Mouse (Mus musculus) hindbrain, postnatal 0 days (tissue): Measurements from ENCODE around the gene Gm36028. TPM values are rescaled to one million over a fixed set of nuclear protein-coding genes. Genes with fewer than 3 reads are reported as not detected.

Experiments used
- ATAC-seq: fragments of 200-750 bp; cut with Nextera tagmentation; 2 replicates; pipeline ENCODE4 v1.8.0; 2017; ENCODE audit warnings: mild to moderate bottlenecking, moderate TSS enrichment, moderate library complexity
- DNase-seq: peaks from one replicate; pipeline ENCODE4 v3.0.0-alpha.2; 2015; ENCODE audit warnings: low spot score
- H3K27ac ChIP-seq: fragments of 300-500 bp; sonication (generic); 2 replicates; pipeline ENCODE4 v1.5.1; 2014; ENCODE audit warnings: mild to moderate bottlenecking
- H3K27me3 ChIP-seq: fragments of 300-500 bp; sonication (generic); 2 replicates; pipeline ENCODE4 v1.6.1; 2014; ENCODE audit warnings: low read length, mixed read lengths; ENCODE audit not compliant: insufficient read depth
- H3K36me3 ChIP-seq: fragments of 300-500 bp; sonication (generic); 2 replicates; pipeline ENCODE4 v1.6.1; 2014; ENCODE audit warnings: low read length, mixed read lengths; ENCODE audit not compliant: insufficient read depth
- H3K4me1 ChIP-seq: fragments of 300-500 bp; sonication (generic); 2 replicates; pipeline ENCODE4 v1.6.1; 2014; ENCODE audit warnings: antibody characterized with exemption, low read length, mixed read lengths; ENCODE audit not compliant: insufficient read depth
- H3K4me2 ChIP-seq: fragments of 300-500 bp; sonication (generic); 2 replicates; pipeline ENCODE4 v1.6.1; 2014; ENCODE audit warnings: low read depth, mild to moderate bottlenecking, low read length, moderate library complexity, mixed read lengths
- H3K4me3 ChIP-seq: fragments of 300-500 bp; sonication (generic); 2 replicates; pipeline ENCODE4 v1.5.1; 2014; ENCODE audit warnings: low read length
- H3K9ac ChIP-seq: fragments of 300-500 bp; sonication (generic); replicated peaks from 2 replicates; pipeline ENCODE4 v1.6.1; 2014; ENCODE audit warnings: mild to moderate bottlenecking, low read length, moderate library complexity, mixed read lengths
- H3K9me3 ChIP-seq: fragments of 300-500 bp; sonication (generic); 2 replicates; pipeline ENCODE4 v1.6.1; 2016; ENCODE audit warnings: low read length, mixed read lengths
- CTCF ChIP-seq: IDR thresholded peaks from 2 replicates; pipeline ENCODE4 v1.5.1; 2016; ENCODE audit warnings: antibody characterized with exemption, control low read depth, low read depth
- WGBS: fragments of 180-500 bp; shearing (Covaris S2); extraction: QIAGEN DNeasy Blood & Tissue Kit; methylation state at CpG from one replicate; pipeline ENCODE4 v1.1.7; 2014; 5-methylcytosine and 5-hydroxymethylcytosine counted together
- polyA plus RNA-seq: library from polyadenylated mRNA; unstranded; fragments of >200 nt; fragmentation: Nextera tagmentation; extraction: Ambion mirVana; gene quantifications from 2 replicates; pipeline ENCODE4 v1.2.1, GENCODE M21; 2015
- total RNA-seq: library from RNA; depleted of rRNA; stranded (reverse); fragments of >200 nt; gene quantifications from 2 replicates; pipeline ENCODE4 v1.2.3, GENCODE M21; 2014

Gm36028 gene
- total and polyA plus RNA-seq, 2 experiments from 2014 or later = 0.18 TPM; not detected in 1

DNA sequence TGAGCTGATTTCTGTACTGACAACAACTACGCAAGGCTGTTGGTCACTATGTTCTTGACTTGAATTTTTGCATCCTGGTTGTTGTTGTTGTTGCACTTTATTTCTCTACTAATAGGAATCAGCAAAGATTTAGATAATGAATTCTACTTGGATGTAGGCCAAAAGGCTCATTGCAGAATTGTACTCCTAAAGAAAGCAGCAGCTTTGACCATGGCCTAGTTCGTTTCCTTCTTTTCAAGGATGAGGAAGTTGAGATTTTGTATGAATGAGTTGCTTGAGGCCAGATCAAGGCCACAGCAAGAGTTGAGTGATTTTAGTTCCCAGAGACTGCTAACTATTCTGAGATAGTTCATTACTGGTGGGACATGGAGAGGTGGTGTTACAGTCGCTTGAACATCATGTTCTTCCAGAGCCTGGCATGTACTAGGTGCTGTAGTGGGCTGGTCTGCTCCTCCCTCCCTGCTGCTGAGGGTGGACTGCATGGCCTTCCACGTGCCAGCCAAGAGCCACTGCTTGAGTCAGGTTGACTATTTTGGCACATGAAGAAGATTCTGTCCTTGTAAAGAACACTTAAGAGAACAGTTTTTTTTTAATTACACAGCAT lies 10.3 kb upstream of the Gm36028 start:
- Histone ChIP-seq H3K27me3 (no peaks in the 10 kb centered on the region), H3K4me2 (peak overlapping the region; percentile 69; the same call in 1 of the 2 replicates), H3K36me3 (no peaks in the 10 kb centered on the region), H3K4me1 (peaks cover 16% of the 10 kb centered on the region), H3K9me3 (no peaks in the 10 kb centered on the region), H3K9ac (no peak overlapping the region), H3K27ac (no peak overlapping the region), H3K4me3 (no peak overlapping the region)
- WGBS = 58% methylated on average over 4 of the region's 4 CpGs
- ATAC-seq (no peak), DNase-seq (no peak)
- TF ChIP-seq CTCF = no peak

DNA sequence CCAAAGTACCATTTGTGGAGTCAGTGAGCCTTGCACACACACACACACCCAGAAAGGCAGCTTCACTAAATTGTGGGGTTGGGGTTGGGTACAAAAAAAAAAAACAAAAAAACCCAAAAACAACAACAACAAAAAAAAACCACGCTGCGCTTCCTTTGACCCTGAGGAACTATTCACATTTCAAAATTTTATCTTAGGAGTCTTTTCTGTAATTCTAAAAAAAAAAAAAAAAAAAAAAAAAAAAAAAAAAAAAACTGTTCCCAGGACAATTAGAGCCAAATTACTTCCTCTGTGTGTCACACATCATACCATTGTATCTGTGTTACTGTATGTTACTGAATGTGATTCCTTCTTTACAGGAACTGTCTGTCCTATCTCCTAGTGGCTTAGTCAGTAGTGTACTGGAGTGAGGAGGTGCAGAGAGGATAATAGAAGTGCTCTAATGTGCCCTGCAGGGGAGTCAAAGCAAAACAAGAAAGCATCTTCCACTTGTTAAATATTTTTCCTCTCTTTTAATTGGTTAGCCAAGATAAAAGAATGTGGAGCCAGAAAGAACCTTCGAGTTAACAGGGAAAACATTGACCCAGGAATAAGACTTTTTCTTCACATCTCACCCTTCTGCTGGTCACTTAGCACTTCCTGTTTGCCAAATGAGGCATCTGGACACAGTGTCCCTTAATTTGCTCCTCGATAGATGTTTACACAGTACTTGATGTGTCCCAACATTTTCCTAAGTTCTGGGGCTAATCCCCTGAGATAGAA lies 8.7 kb upstream of the Gm36028 start:
- ATAC-seq (no peak), DNase-seq (no peak)
- H3K4me2 ChIP-seq = peak overlapping the region; percentile 69

DNA sequence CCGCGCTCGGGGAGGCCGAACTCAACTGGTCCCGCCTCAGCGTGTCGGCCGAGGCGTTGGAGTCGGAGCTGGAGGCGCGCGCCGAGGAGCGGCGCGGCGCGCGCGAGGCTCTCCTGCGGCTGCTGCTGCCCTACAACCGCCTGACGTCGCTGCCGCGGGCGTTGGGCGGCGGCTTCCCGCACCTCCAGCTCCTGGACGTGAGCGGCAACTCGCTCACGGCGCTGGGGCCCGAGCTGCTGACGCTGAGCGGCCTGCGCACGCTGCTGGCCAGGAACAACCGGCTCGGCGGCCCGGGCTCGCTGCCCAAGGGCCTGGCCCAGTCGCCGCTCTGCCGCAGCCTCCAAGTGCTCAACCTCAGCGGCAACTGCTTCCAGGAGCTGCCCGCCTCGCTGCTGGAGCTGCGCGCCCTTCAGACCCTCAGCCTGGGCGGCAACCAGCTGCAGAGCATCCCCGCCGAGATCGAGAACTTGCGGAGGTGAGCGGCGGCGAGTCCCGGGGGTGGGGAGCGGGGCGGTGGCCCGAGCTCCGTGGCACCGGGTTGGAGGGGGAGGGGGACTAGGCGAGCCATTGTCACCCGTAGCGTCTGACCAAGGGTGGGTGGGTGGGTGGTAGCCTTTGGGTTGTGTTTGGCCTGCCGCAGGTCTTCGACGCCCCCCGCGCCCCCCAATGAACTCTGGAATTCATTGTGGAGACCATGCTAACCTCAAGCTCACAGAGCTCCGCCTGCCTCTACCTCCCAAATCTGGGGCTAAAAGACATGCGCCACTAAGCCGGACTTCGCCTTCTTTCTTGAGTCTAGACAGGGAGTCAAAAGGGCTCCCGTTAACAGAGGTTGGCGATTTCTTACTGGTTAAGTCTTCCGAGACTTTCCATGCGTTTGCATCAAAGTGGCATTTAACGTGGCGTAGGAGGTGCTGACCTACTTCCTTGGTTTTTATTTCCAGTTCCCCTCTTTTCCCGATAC lies 7.8 kb upstream of the Gm36028 start:
- peak overlapping the region; percentile 99 for H3K27ac ChIP-seq
- no peaks in the 10 kb centered on the region for H3K9me3 ChIP-seq
- peak overlapping the region; percentile 69 for H3K4me2 ChIP-seq
- H3K4me3 ChIP-seq = peak overlapping the region; percentile 95
- DNase-seq (peak; percentile 63), ATAC-seq (peak; percentile 83)
- TF ChIP-seq CTCF = no peak
- H3K27me3 ChIP-seq = no peaks in the 10 kb centered on the region
- peak overlapping the region; percentile 97 for H3K9ac ChIP-seq
- WGBS = under 1% methylated on average over 47 of the region's 87 CpGs
- peaks cover 16% of the 10 kb centered on the region for H3K4me1 ChIP-seq
- no peaks in the 10 kb centered on the region for H3K36me3 ChIP-seq

More for the DNA sequence above, 8.7 kb upstream of the Gm36028 start:
- H3K4me1 ChIP-seq = peaks cover 16% of the 10 kb centered on the region
- WGBS = 25% methylated on average over 4 of the region's 4 CpGs
- no peaks in the 10 kb centered on the region for H3K9me3 ChIP-seq
- H3K4me3 ChIP-seq = peak overlapping the region; percentile 95
- H3K27me3 ChIP-seq = no peaks in the 10 kb centered on the region
- 0 out of 2 replicates have a peak, but pooled peaks have one; percentile 13 for TF ChIP-seq CTCF
- no peaks in the 10 kb centered on the region for H3K36me3 ChIP-seq
- peak overlapping the region; percentile 99 for H3K27ac ChIP-seq
- peak overlapping the region; percentile 97 for H3K9ac ChIP-seq

DNA sequence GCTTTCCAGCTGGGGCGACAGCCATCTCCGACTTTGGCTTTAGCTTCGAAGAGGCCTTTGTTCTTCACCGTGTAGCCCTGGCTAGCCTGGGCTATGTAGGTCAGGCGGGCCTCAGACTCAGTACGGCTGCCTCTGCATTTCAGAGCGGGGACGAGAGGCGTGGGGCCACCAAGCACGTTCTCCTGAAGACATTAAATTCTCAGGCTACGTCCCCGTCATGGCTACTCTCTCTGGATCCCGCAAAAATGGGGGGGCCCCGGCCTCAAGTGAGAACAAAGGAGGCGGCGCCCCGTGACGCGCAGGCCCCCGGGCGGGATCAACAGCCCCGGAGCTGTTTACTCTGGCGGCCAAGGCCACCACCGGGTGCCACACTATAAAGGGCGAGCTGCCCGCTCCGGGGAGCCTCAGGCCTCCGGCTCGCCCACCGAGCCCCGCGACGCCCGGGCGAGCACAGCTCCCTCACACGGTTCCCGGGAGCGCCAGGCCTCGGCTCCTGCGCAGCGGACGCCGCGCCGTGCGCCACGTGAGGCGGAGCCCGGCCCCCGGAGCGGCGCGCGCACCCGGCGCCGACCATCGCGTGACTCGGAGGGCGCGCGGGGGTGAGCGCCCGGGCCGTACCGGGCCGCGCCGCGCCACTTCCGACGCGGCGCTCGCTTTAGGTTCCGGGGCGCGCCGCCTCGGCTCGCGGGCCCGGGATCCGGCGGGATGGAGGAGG lies 7.0 kb upstream of the Gm36028 start, which contains the start of gene Lrrc58:
TSS of gene Lrrc58 (plus strand) at position 599 of the 715 bp plus-strand sequence.
- no peak for TF ChIP-seq CTCF
- WGBS = under 1% methylated on average over 82 of the region's 86 CpGs

DNA sequence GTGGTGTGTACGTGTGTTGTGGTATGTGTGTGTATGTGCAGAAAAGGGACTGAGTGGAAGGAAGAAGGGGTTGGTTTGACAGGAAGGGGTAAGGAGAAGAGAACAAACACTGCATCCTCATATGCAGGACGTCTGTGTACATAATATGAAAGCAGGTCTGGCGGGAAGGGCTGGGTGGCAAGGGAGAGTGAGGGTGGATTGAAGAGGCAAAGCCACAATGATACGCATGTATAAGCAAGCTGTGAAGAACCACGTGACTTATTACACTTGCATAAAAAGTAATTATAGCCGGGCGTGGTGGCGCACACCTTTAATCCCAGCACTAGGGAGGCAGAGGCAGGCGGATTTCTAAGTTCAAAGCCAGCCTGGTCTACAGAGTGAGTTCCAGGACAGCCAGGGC lies 4.9 kb upstream of the Gm36028 start:
- H3K9ac ChIP-seq = no peak overlapping the region
- no peak for TF ChIP-seq CTCF
- H3K36me3 ChIP-seq = no peaks in the 10 kb centered on the region
- WGBS = 84% methylated on average over 9 of the region's 9 CpGs
- H3K4me2 ChIP-seq = no peak overlapping the region
- ATAC-seq = no peak
- H3K4me3 ChIP-seq = no peak overlapping the region
- H3K4me1 ChIP-seq = peaks cover 9% of the 10 kb centered on the region
- H3K9me3 ChIP-seq = no peaks in the 10 kb centered on the region
- no peak for DNase-seq
- no peaks in the 10 kb centered on the region for H3K27me3 ChIP-seq
- no peak overlapping the region for H3K27ac ChIP-seq

More for the DNA sequence above, 7.0 kb upstream of the Gm36028 start, which contains the start of gene Lrrc58:
- ATAC-seq (peak; percentile 96), DNase-seq (peak; percentile 94)
- Histone ChIP-seq H3K27me3 (no peaks in the 10 kb centered on the region), H3K4me1 (peaks cover 16% of the 10 kb centered on the region), H3K27ac (peak within 1 kb of the TSS; percentile 99), H3K9me3 (no peaks in the 10 kb centered on the region), H3K36me3 (no peaks in the 10 kb centered on the region), H3K9ac (peak within 1 kb of the TSS; percentile 97), H3K4me3 (peak within 1 kb of the TSS; percentile 95), H3K4me2 (peak within 1 kb of the TSS; percentile 69)

DNA sequence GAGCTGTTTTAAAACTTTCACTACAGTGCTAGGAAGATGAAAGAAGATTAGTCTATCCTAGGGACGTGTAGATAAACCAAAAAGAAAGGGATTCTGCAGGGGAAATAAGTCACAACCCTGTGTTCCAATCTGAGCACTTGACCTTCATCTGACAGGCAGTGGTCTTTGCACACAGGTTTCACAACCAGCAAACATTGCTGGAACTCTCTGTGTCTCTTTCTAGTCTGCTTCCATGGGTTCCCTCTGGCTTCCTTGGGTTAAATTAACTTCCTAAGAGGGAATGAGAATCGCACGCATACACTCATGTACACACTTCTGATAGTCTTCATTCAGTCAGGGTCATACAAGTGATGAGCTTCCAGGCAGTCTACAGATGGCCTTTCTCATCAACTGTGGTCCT lies 2.9 kb upstream of the Gm36028 start:
- WGBS = 77% methylated on average over 3 of the region's 3 CpGs
- H3K36me3 ChIP-seq = no peaks in the 10 kb centered on the region

More for the DNA sequence above, 2.9 kb upstream of the Gm36028 start:
- no peak for TF ChIP-seq CTCF
- H3K9ac ChIP-seq = no peak overlapping the region
- H3K4me2 ChIP-seq = no peak overlapping the region
- H3K4me1 ChIP-seq = 0 out of 2 replicates have a peak, but pooled peaks cover 3% of the 10 kb centered on the region
- no peaks in the 10 kb centered on the region for H3K9me3 ChIP-seq
- no peak overlapping the region for H3K27ac ChIP-seq
- no peaks in the 10 kb centered on the region for H3K27me3 ChIP-seq
- H3K4me3 ChIP-seq = no peak overlapping the region
- DNase-seq = no peak
- no peak for ATAC-seq
